Mouse (Mus musculus) T-helper 1 cell (primary cell): ENCODE measurements around the gene Baz1a.
"Not testable (repeated sequence)": the region's sequence is repeated elsewhere in the genome, so short reads cannot be mapped to it uniquely, and the experiment has no call there.

Source experiments
- in situ Hi-C: fragments of 300-600 bp; cut with MboI, MseI; formaldehyde crosslinking; loops from one replicate; pipeline ENCODE4 v1.15.1; 2025; ENCODE audit warnings: high pct_unique_total_duplicates

The Baz1a gene

DNA sequence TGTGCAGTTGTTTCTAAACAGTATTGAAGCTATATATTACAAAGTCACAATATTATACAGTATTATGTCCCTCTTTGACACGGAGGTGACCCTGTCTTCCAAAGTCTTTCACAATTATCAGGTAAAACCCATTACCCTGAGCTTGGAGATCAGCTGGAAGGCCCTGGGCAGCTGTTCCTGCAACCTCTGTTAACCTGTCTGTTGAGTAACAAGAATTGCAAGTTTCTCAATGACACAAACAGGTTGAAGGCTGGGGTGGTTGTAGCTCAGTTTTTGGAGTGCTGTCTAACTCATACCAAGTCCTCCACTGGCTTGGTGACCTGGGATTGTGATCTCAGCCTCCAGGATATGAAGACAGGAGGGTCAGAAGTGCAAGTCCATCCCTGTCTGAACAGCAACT is 1.1 kb downstream of the Baz1a start:
- in situ Hi-C loops = no loop called here

DNA sequence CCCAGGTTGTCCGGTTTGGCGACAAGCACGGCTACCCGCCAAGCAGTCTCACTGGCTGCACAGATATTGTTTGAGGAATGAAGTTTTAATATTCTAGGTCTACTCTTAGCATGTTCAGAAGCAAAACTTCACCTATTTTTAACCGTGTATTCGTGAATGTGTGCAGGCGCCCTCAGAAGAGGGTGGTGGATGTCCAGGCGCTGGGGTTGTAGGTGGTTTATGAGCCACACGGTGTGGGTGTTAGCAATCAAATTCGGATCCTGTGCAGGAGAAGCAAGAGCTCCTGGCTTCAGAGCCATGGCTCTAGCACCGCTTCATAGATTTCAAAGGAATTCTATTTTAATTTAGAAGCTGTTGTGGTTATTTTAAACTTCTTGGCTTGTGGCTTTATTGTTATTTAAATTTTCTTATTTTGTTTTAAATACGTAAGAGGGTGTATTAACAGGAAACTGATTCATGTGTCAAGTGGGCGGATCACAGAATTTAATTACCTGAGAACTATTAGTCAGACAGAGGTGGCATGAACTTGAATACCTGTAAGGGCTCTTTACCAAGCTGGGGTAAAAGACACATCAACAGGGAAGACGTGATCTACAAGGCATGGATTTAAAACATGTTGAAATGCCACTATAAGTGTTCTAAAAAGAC is 6.7 kb downstream of the Baz1a start:
- in situ Hi-C loops = no loop called here

DNA sequence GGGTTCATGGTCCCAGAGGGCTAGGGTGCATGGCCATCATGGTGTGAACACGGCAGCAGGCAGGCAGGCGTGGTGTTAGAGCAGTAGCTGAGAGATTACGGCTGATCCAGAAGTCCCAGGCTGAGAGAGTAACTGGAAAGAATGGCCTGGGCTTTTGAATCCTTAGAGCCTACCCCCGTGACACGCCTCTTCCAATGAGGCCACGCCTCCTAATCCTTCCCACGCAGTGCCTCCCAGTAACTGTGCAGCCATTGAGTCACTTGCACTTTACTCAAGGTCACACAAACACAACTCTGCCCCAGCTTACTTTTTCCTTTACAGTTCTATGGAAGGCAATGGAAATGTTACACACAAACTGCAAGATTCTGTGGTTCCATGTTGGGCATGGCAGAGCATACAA is 8.1 kb downstream of the Baz1a start:
- in situ Hi-C loops = no loop called here

DNA sequence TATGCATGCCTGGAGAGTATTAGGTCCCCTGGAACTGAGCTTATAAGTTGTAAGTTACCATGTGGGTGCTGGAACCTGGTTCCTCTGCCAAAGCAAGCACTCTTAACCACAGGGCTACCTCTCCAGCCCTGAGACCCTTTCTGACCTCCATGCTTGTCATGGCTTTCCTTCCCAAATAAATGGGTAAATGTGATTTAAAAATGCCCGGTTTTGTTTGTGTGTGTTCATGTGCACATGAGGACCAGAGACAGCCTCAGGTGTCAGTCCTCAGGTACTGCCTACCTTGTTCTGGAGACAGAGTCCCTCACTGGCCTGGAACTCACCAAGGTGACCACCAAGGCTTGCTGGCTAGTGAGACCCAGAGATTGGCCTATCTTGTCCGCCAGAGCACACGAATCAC is 9.8 kb downstream of the Baz1a start:
- in situ Hi-C loops = no loop called here

DNA sequence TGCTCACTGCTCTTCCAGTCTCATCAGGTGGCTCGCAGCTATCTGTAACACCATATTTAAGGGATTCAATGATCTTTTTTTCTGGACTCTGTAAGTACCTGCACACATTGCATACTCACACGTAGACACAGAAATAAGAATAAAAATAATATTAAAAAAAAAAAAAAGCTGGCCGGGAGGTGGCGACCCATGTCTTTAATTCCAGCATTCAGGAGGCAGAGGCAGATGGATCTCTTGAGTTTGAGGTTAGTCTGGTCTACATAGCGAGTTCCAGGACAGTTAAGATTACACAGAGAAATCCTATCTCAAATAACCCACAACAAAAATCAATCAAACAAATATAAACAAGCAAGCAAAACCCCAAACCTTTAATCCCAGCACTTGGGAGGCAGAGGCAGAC is 10.3 kb downstream of the Baz1a start:
- in situ Hi-C loops = no loop called here

DNA sequence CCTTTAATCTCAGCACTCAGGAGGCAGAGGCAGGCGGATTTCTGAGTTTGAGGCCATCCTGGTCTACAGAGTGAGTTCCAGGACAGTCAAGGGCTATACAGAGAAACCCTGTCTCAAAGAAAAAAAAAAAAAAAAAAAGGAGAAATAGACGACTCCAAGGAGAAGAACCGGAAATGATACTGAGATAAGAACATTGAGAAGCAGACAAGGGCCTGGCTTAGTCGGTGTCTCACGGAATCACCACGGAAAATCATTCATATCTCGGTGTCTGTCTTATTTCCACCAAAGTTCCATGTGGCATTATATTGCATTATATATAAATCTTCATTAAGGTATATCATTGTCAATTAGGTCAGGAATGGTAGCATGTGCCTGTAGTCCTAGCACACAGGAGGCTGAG is 11.6 kb downstream of the Baz1a start:
- in situ Hi-C loops = not testable (repeated sequence)

DNA sequence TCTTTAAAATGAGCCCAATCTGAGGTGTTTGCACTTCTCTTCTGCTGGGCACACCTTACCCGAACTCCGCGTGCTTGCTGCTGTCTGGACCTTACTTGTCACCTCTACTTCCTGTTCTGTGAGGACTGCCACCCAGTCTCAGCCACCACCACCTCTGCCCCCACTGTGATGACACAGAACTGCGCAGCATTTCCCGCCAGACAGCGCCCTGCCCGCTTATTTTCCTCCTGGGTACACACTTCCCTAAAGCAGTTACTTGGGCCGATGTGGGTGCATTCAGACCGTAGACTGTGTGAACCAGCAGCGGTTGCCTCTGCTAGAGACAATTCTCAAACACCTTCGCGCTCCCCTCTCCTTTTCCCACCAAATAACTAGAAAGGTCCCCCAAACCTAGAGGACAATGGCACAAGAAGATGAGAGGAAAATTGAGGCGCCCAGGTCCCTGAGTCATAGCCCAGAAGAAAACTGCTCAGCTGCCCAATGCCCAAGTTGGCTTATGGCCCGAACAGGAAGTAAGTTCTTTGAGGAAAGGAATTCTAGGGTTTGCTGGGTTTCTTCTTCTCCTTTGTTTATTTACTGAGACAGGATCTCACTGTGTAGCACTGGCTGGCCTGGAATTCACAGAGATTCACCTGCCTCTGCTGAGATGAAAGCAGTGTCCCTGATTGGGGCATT is 15.0 kb downstream of the Baz1a start:
- in situ Hi-C loops = loop anchor here (5.0 kb wide), 1 partner anchor 63 kb away; no protein-coding TSS in a partner anchor

DNA sequence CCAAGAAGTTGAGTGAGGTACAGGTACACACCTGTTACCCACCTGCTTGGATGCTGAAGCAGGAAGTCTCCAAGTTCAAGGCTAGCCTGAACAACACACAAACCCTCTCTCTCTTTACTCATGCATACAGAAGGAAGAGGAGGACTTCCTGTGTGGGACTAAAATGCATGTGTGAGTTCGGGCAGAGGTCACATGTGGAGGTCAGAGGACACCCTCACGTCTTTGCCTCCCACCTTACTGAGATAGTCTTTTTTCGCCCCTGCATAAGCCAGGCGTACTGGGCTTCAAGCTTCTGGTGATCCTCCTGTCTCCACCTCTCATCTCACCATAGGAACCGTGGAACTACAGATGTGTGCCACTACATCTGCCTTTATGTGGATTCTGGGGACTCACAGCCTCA is 15.7 kb downstream of the Baz1a start:
- in situ Hi-C loops = loop anchor here (5.0 kb wide), 1 partner anchor 64 kb away; no protein-coding TSS in a partner anchor

DNA sequence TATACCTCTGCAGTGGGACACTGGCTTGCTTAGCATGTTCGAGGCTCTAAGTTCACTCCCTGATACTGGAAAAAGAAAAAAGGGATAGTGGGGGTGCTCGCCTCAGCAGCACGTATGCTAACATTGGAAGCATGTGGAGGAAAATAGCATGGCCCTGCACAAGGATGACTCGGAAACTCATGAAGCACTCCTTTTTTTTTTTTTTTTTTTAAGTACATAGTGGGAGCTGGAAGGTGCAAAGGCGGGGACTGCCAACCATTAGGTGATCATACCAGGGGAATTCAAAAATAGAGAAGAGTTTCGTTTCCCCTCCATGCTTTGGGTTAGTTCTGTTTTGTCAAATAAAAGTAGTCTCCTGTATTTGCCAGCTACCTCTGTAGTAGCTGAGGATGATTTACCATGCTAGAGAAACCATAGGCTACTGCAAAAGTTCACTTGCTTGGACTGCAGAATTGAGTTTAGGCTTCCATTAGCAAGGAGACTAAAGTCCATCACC is 17.1 kb downstream of the Baz1a start:
- in situ Hi-C loops = loop anchor here (5.0 kb wide), 1 partner anchor 65 kb away; no protein-coding TSS in a partner anchor

DNA sequence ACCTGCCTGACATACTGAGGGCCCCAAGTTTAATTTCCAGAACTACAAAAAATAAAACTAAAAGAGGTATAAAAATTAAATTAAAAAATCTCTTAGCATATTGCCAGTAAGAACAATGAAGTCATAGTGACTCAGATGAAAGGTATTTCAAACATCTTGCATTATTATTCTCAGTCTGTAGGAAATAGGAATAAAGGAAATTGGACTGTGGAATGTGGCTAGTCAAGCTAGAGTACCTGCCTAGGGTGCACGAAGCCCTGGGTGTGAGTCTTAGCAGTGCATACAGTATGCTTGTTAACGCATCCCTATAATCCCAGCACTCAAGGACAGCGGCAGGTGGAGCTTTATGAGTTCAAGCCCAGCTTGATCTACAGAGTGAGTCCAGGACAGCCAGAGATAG is 18.2 kb downstream of the Baz1a start:
- in situ Hi-C loops = loop anchor here (5.0 kb wide), 1 partner anchor 66 kb away; no protein-coding TSS in a partner anchor

GRCm38 (mm10) chr12:54994418-54994817 is 19.7 kb downstream of the Baz1a start:
- in situ Hi-C loops = no loop called here

DNA sequence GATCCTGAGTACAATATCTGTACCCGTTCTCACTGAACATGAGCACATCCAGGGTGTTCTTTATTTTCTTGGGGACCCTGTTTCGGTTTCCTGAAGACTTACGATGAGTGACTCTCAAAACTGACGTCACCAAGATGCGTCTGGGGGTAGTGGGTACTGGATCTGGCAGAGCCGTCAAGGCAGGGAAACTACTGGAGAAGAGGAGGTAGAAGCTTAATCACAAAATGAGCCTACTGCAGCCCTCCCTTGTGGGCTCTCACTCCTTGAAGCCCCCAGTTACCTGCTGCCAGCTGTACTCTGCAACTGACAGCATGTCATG is 20.1 kb downstream of the Baz1a start:
- in situ Hi-C loops = no loop called here

DNA sequence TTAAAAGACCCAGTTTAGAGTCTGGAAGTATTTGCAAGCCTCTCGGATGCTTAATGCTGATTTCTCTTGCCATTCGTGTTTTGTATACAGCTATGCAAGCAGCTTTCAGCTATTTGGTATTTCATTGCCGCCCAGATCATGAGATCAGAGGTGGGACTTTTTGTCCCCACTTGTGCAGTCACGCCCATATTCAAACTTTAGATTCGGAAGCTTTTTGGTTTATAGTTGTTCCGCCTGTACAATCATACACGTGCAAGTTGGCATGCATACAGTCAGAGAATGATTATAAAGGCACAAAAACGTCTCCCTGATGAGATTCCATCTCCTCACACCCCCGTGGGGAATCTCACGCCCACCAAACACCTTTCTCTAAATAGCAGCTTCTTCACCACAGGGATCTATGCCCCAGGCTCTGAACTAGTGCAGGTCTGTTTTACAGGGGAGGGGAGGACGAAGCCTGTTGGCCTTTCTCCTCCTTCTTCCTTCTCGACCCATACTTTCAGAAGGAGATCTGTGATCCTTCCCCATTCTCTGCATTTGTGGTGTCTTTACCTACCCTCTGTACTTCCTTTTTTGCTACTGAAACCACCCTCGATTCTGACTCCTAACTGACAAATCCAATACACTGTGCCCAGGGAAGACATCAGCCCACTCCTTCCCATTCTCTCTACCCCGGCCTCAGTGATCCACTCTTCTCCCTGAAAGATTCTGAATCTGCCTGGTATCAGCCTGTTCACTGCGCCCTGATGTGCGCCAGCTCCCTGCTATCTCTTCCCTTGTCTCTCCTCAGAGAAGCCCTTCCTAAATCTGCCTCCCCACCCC is 20.7 kb downstream of the Baz1a start:
- in situ Hi-C loops = no loop called here

GRCm38 (mm10) chr12:54992814-54993213 is 21.3 kb downstream of the Baz1a start:
- in situ Hi-C loops = no loop called here

DNA sequence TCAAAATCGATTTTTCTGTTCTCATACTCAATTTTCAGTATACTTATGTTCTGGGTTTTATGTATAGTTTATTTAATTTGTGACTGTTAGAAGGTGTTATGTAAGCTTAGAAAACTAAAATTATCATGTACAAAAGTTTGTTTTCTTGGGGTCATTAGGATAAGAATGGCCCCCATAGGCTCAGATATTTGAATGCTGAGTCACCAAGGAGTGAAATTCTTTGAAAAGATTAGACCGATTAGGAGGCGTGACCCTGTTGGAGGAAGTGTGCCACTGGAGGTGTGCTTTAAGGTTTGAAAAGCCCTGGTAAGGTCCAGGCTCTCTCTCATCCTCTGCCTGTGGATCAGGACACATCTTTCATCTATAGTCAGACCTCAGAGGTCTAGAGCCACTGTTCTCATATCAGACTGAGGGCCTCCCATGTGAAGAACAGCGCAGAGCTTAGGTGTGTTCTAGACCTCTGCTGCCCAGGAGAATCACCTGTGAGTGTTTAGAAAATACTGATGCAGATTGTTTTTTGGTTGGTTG is 25.8 kb downstream of the Baz1a start:
- in situ Hi-C loops = no loop called here

DNA sequence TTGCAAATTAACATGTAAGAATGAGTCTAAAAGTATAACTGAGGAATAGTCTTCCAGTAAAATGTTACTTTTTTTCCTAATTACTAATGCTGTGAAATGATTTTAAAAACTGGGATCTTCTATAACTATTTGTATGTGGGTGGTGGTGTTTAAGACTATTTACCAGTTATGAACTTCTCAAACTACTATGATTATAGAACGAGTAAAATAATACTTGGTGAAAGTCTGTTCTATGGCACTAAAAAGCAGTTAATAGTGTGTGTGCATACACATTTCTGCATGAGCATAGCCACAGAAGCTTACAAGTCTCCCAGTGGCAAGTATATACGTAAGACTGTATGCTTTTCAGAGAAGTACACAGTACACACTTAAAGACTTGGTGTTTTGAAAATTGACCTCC is 27.0 kb downstream of the Baz1a start:
- in situ Hi-C loops = no loop called here

- in situ Hi-C loops = no loop called here
Measured at GRCm38 (mm10) chr12:54986052-54986717, 28.0 kb downstream of the Baz1a start, which contains the start of gene Gm20403. Gene Gm20403, minus strand, starts transcription at chr12:54986529.

DNA sequence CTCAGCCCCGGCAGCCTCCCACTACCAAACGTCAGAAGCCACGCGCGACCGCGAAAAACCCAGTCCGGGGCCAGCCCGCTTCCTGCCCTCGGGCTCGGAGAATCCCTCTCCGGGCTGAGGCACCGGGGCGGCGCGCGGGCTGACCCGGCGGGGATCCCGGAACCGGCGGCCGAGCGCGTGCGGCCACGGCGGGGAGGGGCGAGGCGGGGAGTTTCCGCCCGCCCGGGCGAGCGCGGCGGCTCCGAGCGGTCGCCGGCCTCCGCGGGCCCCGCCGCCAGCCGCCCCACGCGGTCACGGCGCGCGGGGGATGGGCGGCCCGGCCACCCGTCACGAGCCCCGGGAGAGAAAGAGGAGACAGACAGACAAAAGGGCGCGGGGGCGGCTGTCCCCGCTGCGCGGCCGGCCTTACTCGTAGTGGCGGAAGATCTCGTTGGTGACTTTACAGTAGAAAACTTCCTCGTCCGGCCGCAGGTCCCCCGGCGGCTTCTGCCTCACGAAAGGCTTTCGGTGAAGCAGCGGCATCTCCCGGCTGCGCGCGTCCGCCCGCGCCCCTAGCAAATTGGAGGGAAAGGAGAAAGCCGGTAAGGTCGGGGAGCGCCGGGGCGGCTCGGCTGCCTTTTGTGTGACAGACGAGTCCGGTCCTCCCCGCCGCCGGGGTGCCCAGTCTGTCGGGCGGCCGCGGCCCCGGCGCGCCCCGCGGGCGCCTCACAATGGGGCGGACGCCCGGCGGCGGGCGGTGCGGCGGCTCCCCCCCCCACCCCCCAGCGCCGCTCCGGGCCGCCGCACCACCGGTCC is 28.7 kb downstream of the Baz1a start:
- in situ Hi-C loops = no loop called here

DNA sequence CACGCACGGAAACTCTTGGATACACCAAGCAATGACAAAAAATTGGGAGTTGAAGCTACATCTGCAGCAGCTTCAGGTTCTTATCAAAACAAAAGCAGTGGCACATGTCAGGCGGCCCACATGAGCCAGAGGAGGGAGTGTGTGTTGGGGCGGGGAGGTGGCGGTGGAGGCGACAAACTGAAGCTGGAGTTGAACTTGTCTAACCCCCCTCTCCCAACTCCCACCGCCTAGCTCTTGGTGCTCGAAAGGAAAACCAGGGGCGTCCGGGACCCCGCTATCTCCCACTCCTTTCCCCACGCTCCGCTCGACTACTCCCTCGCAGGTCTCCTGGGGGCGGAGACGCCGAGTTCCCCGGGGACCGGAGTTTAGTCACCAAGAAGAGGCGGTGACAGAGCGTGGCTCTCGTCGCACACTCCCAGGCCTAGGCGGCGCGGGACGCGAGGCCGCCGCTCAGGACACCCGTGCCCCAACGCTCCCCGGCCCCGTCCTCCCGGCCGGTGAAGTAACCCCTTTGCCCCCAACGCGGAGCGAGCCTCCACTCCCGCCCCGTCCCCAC is 29.4 kb downstream of the Baz1a start:
- in situ Hi-C loops = no loop called here

GRCm38 (mm10) chr12:54982935-54983715 is 31.0 kb downstream of the Baz1a start:
- in situ Hi-C loops = no loop called here
